Mouse (Mus musculus) MEL (cell line): ENCODE measurements around the gene Casz1.

Source experiments
- CHD2 ChIP-seq: IDR thresholded peaks from 2 replicates; pipeline ENCODE4 v1.6.1; 2011; ENCODE audit warnings: low read length, improper control_type of control experiment
- CTCF ChIP-seq, 3 experiments: IDR thresholded peaks in 2 of 3; conservative IDR thresholded peaks in 1 of 3; 2 replicates each; pipeline ENCODE4 v1.5.1; 2011 to 2012; ENCODE audit warnings: low read length in 3 of 3, low read depth in 2 of 3, mild to moderate bottlenecking in 2 of 3, improper control_type of control experiment in 1 of 3, inconsistent platforms in 1 of 3, mixed read lengths in 1 of 3, moderate library complexity in 1 of 3; ENCODE audit not compliant: control insufficient read depth in 1 of 3, insufficient read depth in 1 of 3, poor library complexity in 1 of 3, severe bottlenecking in 1 of 3
- EP300 ChIP-seq, 2 experiments: IDR thresholded peaks; 2 replicates each; pipeline ENCODE4 v1.6.1; 2011; ENCODE audit warnings: improper control_type of control experiment in 2 of 2, low read length in 2 of 2, low read depth in 1 of 2, mild to moderate bottlenecking in 1 of 2
- GATA1 ChIP-seq: IDR thresholded peaks from 2 replicates; pipeline ENCODE4 v1.6.1; 2011; ENCODE audit warnings: low read depth, low read length, improper control_type of control experiment
- KAT2A ChIP-seq: conservative IDR thresholded peaks from 2 replicates; pipeline ENCODE4 v1.6.1; 2012; ENCODE audit warnings: low read depth, low read length, improper control_type of control experiment, inconsistent platforms
- MEF2A ChIP-seq: IDR thresholded peaks from 2 replicates; pipeline ENCODE4 v1.6.1; 2014; ENCODE audit warnings: low read depth, mild to moderate bottlenecking, inconsistent platforms, low read length, improper control_type of control experiment; ENCODE audit not compliant: poor library complexity, insufficient replicate concordance, severe bottlenecking; ENCODE audit errors: extremely low read depth
- RAD21 ChIP-seq: IDR thresholded peaks from 2 replicates; pipeline ENCODE4 v1.6.1; 2011; ENCODE audit warnings: mild to moderate bottlenecking, low read depth, low read length, improper control_type of control experiment
- SIN3A ChIP-seq: IDR thresholded peaks from 2 replicates; pipeline ENCODE4 v1.6.1; 2012; ENCODE audit warnings: low read length, improper control_type of control experiment, inconsistent platforms

DNA sequence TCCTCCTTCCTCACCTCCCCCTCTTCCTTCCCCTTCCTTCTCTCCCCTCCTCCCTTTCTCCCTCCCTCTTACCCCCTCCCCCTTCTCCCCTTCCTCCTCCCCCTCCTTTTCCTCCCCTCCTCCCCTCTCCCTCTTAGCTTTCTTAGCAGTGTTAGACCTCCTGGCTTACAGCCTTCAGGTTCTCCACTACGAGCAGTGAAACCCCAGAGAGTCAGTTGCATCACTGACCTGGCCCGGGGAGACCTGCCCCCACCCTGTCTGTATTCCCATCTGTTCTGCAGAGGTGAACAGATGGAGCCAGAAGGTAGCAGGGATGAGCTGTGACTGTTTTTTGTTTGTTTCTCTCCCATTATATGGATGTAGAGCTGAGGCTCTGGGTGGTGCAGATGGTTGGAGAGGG, 49.9 kb downstream of the Casz1 start:
- no peak for TF ChIP-seq GATA1
- no peak for TF ChIP-seq KAT2A
- no peak for TF ChIP-seq CHD2
- no peak for TF ChIP-seq CTCF (IDR thresholded peaks at IDR 0.05 in 2 of 3, conservative IDR thresholded peaks at IDR 0.05 in 1 of 3; ENCODE audit: control insufficient read depth in 1 of 3, insufficient read depth in 1 of 3, low read depth in 2 of 3, low read length in 3 of 3, poor library complexity in 1 of 3, severe bottlenecking in 1 of 3)
- no peak for TF ChIP-seq EP300 (IDR thresholded peaks at IDR 0.05; ENCODE audit: low read depth in 1 of 2, low read length in 2 of 2)
- no peak for TF ChIP-seq SIN3A
- no peak for TF ChIP-seq MEF2A
- TF ChIP-seq RAD21 = no peak
